Mouse (Mus musculus): Measurements from ENCODE around the gene Clcnkb. TPM values are rescaled to one million over a fixed set of nuclear protein-coding genes. Genes with fewer than 3 reads are reported as not detected.
A peak's percentile ranks its signal among the peaks of the same experiment; 100 is the strongest.

Gene Clcnkb
- polyA plus RNA-seq, 1 experiment from 2014 or later = not detected

GRCm38 (mm10) chr4:141451916-141452450, 36.2 kb upstream of the Clcnkb start:
- Histone ChIP-seq H3K4me2 (no peak overlapping the region), H3K27ac (no peak overlapping the region), H3K4me3 (no peak overlapping the region), H3K36me3 (peaks cover 83% of the 10 kb centered on the region), H3K9me3 (no peaks in the 10 kb centered on the region), H3K9ac (no peak overlapping the region; the same call in 1 of the 2 replicates), H3K4me1 (replicated peaks) (peaks cover 14% of the 10 kb centered on the region; the same call in 1 of the 2 replicates), H3K27me3 (no peaks in the 10 kb centered on the region)
- 94% methylated on average over 9 of the region's 9 CpGs for WGBS
- no peak for ATAC-seq (ENCODE audit: low FRiP score)

- Histone ChIP-seq H3K4me1 (replicated peaks) (peaks cover 20% of the 10 kb centered on the region), H3K36me3 (peaks cover 79% of the 10 kb centered on the region), H3K9me3 (no peaks in the 10 kb centered on the region), H3K27ac (no peak overlapping the region), H3K4me3 (no peak overlapping the region), H3K9ac (no peak overlapping the region), H3K4me2 (no peak overlapping the region), H3K27me3 (no peaks in the 10 kb centered on the region)
- WGBS = 87% methylated on average over 2 of the region's 2 CpGs
- ATAC-seq (ENCODE audit: low FRiP score) = no peak
Observed at GRCm38 (mm10) chr4:141451251-141451650, 35.4 kb upstream of the Clcnkb start.

GRCm38 (mm10) chr4:141446211-141446610, 30.4 kb upstream of the Clcnkb start:
- Histone ChIP-seq H3K9ac (no peak overlapping the region), H3K4me2 (peak overlapping the region; percentile 89), H3K27me3 (0 out of 2 replicates have a peak, but pooled peaks cover 6% of the 10 kb centered on the region), H3K36me3 (peaks cover 40% of the 10 kb centered on the region), H3K9me3 (no peaks in the 10 kb centered on the region), H3K4me1 (replicated peaks) (peaks cover 24% of the 10 kb centered on the region), H3K4me3 (peak overlapping the region; percentile 92; the same call in 1 of the 2 replicates), H3K27ac (no peak overlapping the region)
- ATAC-seq (ENCODE audit: low FRiP score) = no peak
- 70% methylated on average over 7 of the region's 7 CpGs for WGBS

DNA sequence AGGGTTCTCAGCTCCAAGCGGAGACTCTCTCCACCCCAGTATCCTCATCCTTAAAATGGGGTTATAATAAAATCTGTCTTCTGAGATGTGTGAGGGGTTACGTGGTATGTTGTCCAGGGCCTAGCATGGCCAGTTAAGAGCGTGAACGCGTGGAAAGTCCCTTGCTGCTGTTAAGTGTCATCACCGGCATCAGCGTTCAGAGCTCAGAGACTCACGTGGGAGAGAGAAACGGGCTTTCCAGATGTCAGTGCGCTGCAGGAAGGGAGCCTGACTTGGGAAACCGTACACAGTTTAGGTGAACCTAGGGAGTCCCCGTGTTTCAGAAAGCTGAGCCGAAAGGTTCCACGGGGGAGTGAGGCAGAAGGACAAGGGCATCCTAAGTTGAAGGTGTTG, 29.5 kb upstream of the Clcnkb start:
- Histone ChIP-seq H3K27me3 (0 out of 2 replicates have a peak, but pooled peaks cover 6% of the 10 kb centered on the region), H3K4me1 (replicated peaks) (peaks cover 24% of the 10 kb centered on the region), H3K9me3 (no peaks in the 10 kb centered on the region), H3K4me2 (peak overlapping the region; percentile 89), H3K27ac (peak overlapping the region; percentile 89; the same call in 1 of the 2 replicates), H3K36me3 (peaks cover 35% of the 10 kb centered on the region), H3K9ac (peak overlapping the region; percentile 97), H3K4me3 (peak overlapping the region; percentile 92)
- no peak for ATAC-seq (ENCODE audit: low FRiP score)
- WGBS = 17% methylated on average over 14 of the region's 14 CpGs

DNA sequence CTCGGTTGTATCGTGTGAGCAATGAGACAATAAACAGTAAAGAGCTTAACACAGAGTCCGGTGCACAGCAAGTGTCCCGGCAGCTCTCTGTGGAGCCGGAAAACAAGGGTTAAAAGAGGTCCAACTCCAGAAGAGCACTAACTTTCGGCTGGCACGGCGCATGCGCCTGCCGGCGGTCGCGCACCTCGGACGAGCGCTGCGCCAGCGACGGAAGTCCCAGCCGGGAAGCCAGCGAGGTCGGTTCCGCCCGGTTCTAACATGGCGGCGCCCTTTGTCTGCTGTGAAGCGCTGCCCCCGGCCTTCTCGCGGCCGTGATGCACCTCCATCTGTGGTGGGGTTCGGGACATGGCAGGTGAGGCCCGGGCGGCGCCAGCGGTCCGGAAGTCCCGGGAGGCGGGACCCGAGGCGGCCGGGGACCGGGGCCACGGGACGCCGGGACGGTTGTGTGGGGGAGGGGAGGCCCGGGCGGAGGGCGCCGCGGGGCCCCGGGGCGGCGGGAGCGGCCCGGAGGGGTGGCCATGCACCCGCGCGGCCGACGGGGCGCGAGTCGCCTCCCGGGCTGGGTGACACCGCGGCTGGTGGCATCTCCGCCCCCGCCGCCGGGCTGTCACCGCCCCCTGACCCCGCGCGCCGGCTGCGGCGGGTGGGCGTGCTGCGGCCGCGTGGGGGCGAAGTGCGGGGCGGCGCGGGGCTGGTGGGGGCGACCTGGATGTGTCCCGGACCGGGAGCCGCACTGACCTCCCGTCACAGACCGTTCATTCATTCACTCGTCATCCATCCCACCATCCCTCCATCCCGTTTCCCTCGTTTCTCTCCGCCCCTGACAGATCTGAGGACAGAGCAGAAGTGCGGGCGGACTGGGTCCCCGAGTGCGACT, 28.9 kb upstream of the Clcnkb start, which contains the start of gene Zbtb17:
Zbtb17 (plus strand) TSS at position 204 of the 877 bp plus-strand sequence.
- Histone ChIP-seq H3K27ac (peak within 1 kb of the TSS; percentile 89), H3K4me2 (peak within 1 kb of the TSS; percentile 89), H3K4me3 (peak within 1 kb of the TSS; percentile 92), H3K9ac (peak within 1 kb of the TSS; percentile 97), H3K4me1 (replicated peaks) (peaks cover 24% of the 10 kb centered on the region), H3K9me3 (no peaks in the 10 kb centered on the region), H3K36me3 (peaks cover 28% of the 10 kb centered on the region), H3K27me3 (0 out of 2 replicates have a peak, but pooled peaks cover 6% of the 10 kb centered on the region)
- WGBS = under 1% methylated on average over 61 of the region's 102 CpGs
- peak; percentile 92 for ATAC-seq (ENCODE audit: low FRiP score)

DNA sequence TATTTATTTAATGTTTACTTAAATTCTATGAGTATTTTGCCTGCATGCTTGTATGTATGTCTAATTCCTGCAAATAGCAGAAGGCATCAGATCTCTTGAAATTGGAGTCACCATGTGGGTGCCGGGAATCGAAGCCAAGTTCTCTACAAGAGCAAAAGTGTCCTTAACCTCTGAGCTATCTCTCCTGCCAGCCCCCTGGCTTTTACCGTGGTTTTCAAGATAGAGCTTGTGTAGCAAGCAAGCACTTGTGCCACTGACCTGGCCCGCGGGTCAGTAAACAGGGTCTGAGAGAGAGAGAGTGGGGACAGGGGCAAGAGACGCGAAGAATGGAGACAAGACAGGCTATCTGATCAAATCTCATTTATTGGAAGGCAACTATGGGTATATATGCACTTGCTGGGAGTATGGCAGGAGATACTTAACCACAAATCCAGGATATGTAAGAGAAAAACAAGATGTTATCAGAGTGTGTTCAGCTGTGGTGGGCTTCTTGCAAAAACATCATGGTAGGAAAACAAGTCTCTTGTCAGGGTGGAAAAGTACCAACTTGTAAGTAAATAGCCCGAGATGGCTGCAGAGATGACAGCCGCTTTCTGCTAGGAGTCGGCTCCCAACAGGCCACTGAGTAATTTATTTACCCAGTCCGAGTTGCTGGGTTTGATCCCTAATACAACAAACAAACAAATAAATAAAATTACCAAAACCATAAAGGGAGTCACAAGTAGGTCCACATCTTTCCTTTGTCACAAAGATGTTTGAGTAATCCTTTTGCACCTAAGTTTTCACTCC, 28.0 kb upstream of the Clcnkb start:
- H3K9ac ChIP-seq = 0 out of 2 replicates have a peak overlapping the region, but pooled peaks have one; percentile 97
- 0 out of 2 replicates have a peak, but pooled peaks cover 6% of the 10 kb centered on the region for H3K27me3 ChIP-seq
- ATAC-seq (ENCODE audit: low FRiP score) = no peak
- H3K27ac ChIP-seq = no peak overlapping the region; the same call in 1 of the 2 replicates
- H3K9me3 ChIP-seq = no peaks in the 10 kb centered on the region
- H3K4me3 ChIP-seq = peak overlapping the region; percentile 92
- H3K36me3 ChIP-seq = peaks cover 20% of the 10 kb centered on the region
- H3K4me2 ChIP-seq = peak overlapping the region; percentile 89
- H3K4me1 ChIP-seq (replicated peaks) = peaks cover 24% of the 10 kb centered on the region
- WGBS = 56% methylated on average over 11 of the region's 11 CpGs

DNA sequence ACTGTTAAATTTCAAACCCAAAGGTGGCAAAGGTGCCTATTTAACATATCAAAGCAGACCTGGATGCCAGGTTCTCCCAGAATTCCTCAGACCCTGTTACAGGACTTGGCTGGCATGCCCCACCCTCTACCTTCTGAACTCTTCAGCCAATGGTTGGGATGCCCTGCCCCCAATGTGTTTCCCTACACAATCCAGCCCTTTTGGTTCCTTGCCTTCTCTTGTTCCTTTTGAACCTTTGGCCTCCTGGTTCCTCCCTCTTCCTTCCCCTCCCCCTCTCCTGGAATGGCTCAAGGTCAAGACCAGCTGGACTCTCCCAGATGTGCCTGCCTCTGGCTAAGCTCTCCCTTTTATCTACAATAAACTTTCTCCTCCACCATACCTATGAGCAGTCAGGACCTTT, 25.1 kb upstream of the Clcnkb start:
- Histone ChIP-seq H3K9me3 (no peaks in the 10 kb centered on the region), H3K4me2 (no peak overlapping the region), H3K4me3 (no peak overlapping the region), H3K9ac (no peak overlapping the region), H3K27ac (no peak overlapping the region), H3K4me1 (replicated peaks) (peaks cover 13% of the 10 kb centered on the region), H3K27me3 (0 out of 2 replicates have a peak, but pooled peaks cover 6% of the 10 kb centered on the region), H3K36me3 (no peaks in the 10 kb centered on the region)
- ATAC-seq (ENCODE audit: low FRiP score) = no peak

DNA sequence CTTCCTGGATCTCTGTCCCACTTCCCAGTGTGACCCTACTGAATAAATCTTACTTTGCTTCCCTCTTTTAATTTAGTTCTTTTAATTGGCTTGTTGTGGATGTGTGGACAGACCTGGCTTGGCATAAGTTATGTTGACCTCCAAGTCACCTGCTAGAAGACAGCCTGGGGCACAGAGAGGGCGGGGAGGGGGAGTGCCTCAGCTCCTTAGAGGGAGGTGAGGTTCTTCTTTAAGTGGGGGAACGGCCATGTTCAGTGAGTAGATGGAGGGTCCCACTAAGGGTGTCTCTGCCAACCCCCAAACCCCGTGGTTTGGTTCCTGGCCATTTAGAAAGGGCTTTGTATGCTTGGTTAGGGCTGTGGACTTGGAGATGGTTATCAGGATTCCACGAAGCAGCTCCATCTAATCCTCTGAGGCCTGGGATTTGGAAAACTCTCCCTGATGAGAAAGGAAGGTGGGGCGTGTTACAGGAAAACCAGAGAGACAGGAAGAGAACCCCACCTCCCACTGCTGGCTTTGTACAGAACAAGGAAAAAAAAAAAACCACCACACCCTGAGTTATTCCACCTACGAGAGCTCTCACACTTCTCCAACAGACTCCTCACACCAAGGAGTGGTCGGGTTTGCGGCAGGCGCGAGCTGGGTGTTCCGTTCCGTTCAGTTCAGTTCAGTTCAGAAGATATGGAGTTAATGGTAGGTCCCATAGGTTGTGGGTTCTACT, 23.4 kb upstream of the Clcnkb start:
- 80% methylated on average over 12 of the region's 12 CpGs for WGBS
- H3K36me3 ChIP-seq = no peaks in the 10 kb centered on the region
- H3K9me3 ChIP-seq = no peaks in the 10 kb centered on the region
- H3K4me2 ChIP-seq = no peak overlapping the region
- H3K4me1 ChIP-seq (replicated peaks) = peaks cover 6% of the 10 kb centered on the region
- H3K4me3 ChIP-seq = no peak overlapping the region
- 0 out of 2 replicates have a peak, but pooled peaks cover 6% of the 10 kb centered on the region for H3K27me3 ChIP-seq
- ATAC-seq (ENCODE audit: low FRiP score) = no peak
- no peak overlapping the region for H3K27ac ChIP-seq
- H3K9ac ChIP-seq = no peak overlapping the region

DNA sequence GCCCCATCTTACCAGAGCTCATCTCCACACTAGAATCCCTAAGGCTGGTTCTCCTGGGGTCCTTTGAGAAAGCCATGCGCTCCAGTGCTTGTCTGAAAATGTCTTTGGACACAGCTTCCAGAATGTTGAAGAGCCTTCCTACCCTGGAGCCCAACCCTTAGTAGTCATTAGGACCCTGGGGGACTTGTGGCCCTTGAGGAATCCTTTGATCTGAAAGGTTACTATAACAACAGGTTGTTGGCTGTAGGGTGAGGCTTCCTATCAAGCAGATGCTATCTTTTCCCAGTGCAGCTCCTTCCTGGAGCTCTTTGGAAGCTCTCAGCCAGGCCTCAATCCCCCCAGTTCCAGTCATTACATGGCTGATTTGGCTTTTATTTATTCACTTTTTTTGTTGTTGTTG, 20.2 kb upstream of the Clcnkb start, which contains the start of gene Srarp:
Srarp (minus strand) TSS at position 132 of the 400 bp plus-strand sequence.
- no peaks in the 10 kb centered on the region for H3K27me3 ChIP-seq
- H3K27ac ChIP-seq = no peak within 1 kb of the TSS
- H3K36me3 ChIP-seq = no peaks in the 10 kb centered on the region
- H3K4me2 ChIP-seq = no peak within 1 kb of the TSS
- no peaks in the 10 kb centered on the region for H3K9me3 ChIP-seq
- no peak within 1 kb of the TSS for H3K4me3 ChIP-seq
- no peaks in the 10 kb centered on the region for H3K4me1 ChIP-seq (replicated peaks)
- ATAC-seq (ENCODE audit: low FRiP score) = no peak
- 77% methylated on average over 1 of the region's 1 CpGs for WGBS
- H3K9ac ChIP-seq = no peak within 1 kb of the TSS

- Histone ChIP-seq H3K9ac (no peak overlapping the region), H3K27me3 (0 out of 2 replicates have a peak, but pooled peaks cover 4% of the 10 kb centered on the region), H3K9me3 (no peaks in the 10 kb centered on the region), H3K4me2 (no peak overlapping the region), H3K4me1 (replicated peaks) (no peaks in the 10 kb centered on the region), H3K36me3 (no peaks in the 10 kb centered on the region), H3K27ac (no peak overlapping the region), H3K4me3 (no peak overlapping the region)
- WGBS = 84% methylated on average over 18 of the region's 18 CpGs
- ATAC-seq (ENCODE audit: low FRiP score) = no peak
Observed at GRCm38 (mm10) chr4:141433191-141433590, 17.4 kb upstream of the Clcnkb start.

GRCm38 (mm10) chr4:141432666-141433065, 16.9 kb upstream of the Clcnkb start:
- Histone ChIP-seq H3K9ac (no peak overlapping the region), H3K4me3 (no peak overlapping the region), H3K27me3 (0 out of 2 replicates have a peak, but pooled peaks cover 4% of the 10 kb centered on the region), H3K36me3 (no peaks in the 10 kb centered on the region), H3K4me1 (replicated peaks) (no peaks in the 10 kb centered on the region), H3K9me3 (no peaks in the 10 kb centered on the region), H3K4me2 (no peak overlapping the region), H3K27ac (no peak overlapping the region)
- no peak for ATAC-seq (ENCODE audit: low FRiP score)
- WGBS = 72% methylated on average over 14 of the region's 14 CpGs

All from hindbrain, embryonic 13.5 days (tissue).